Mouse (Mus musculus) testis, adult 2 months (tissue): Measurements from ENCODE around the gene Bin2. TPM values are rescaled to one million over a fixed set of nuclear protein-coding genes. Genes with fewer than 3 reads are reported as not detected.

Experiments used
- H3K27ac ChIP-seq: fragments of 200-500 bp; 2 replicates; pipeline ENCODE4 v1.5.1; 2012; ENCODE audit warnings: low read depth, low read length; ENCODE audit not compliant: control insufficient read depth, insufficient read depth
- H3K27me3 ChIP-seq: fragments of 200-500 bp; 2 replicates; pipeline ENCODE4 v1.6.1; 2012; ENCODE audit warnings: mild to moderate bottlenecking, low read length, moderate library complexity; ENCODE audit not compliant: control insufficient read depth, insufficient read depth
- H3K36me3 ChIP-seq: fragments of 200-500 bp; 2 replicates; pipeline ENCODE4 v1.6.1; 2012; ENCODE audit warnings: mild to moderate bottlenecking, low read length; ENCODE audit not compliant: control insufficient read depth, insufficient read depth
- H3K4me1 ChIP-seq: fragments of 200-500 bp; 2 replicates; pipeline ENCODE4 v1.6.1; 2012; ENCODE audit warnings: low read length; ENCODE audit not compliant: control insufficient read depth, insufficient read depth
- H3K4me3 ChIP-seq: fragments of 200-500 bp; 2 replicates; pipeline ENCODE4 v1.5.1; 2012; ENCODE audit warnings: low read depth, mild to moderate bottlenecking, low read length, moderate library complexity, mixed read lengths; ENCODE audit not compliant: control insufficient read depth
- CTCF ChIP-seq: fragments of 200-500 bp; IDR thresholded peaks from 2 replicates; pipeline ENCODE4 v1.5.1; 2012; ENCODE audit warnings: low read depth, mild to moderate bottlenecking, inconsistent platforms, low read length, moderate library complexity; ENCODE audit not compliant: control insufficient read depth, insufficient read depth, insufficient replicate concordance
- POLR2A ChIP-seq: fragments of 200-500 bp; IDR thresholded peaks from 2 replicates; pipeline ENCODE4 v1.6.1; 2012; ENCODE audit warnings: low read depth, mild to moderate bottlenecking, inconsistent platforms, low read length, moderate library complexity; ENCODE audit not compliant: control insufficient read depth
- polyA plus RNA-seq: library from polyadenylated mRNA; depleted of rRNA; stranded (reverse); fragments of >200 nt; gene quantifications from 2 replicates; pipeline ENCODE4 v1.2.3, GENCODE M21; 2012

The Bin2 gene
- polyA plus RNA-seq, 1 experiment = 19.7 TPM

- Histone ChIP-seq H3K4me3 (no peak overlapping the region), H3K4me1 (peaks cover 10% of the 10 kb centered on the region), H3K27ac (no peak overlapping the region), H3K36me3 (no peaks in the 10 kb centered on the region), H3K27me3 (no peaks in the 10 kb centered on the region)
- TF ChIP-seq CTCF (no peak), POLR2A (no peak)
Measured at GRCm38 (mm10) chr15:100666219-100666696, 3.1 kb downstream of the Bin2 start.

GRCm38 (mm10) chr15:100665411-100666218 is 3.7 kb downstream of the Bin2 start:
- Histone ChIP-seq H3K36me3 (no peaks in the 10 kb centered on the region), H3K27me3 (no peaks in the 10 kb centered on the region), H3K27ac (no peak overlapping the region), H3K4me3 (no peak overlapping the region), H3K4me1 (peaks cover 10% of the 10 kb centered on the region)
- TF ChIP-seq POLR2A (no peak), CTCF (no peak)

- Histone ChIP-seq H3K27ac (no peak overlapping the region), H3K4me3 (no peak overlapping the region), H3K36me3 (no peaks in the 10 kb centered on the region), H3K27me3 (no peaks in the 10 kb centered on the region), H3K4me1 (peaks cover 9% of the 10 kb centered on the region)
- TF ChIP-seq POLR2A = no peak
- no peak for TF ChIP-seq CTCF
Measured at GRCm38 (mm10) chr15:100664813-100665274, 4.5 kb downstream of the Bin2 start.

- Histone ChIP-seq H3K4me1 (no peaks in the 10 kb centered on the region), H3K27me3 (no peaks in the 10 kb centered on the region)
- no peak for TF ChIP-seq CTCF
- no peak for TF ChIP-seq POLR2A
Measured at GRCm38 (mm10) chr15:100660805-100661204, 8.5 kb downstream of the Bin2 start.

GRCm38 (mm10) chr15:100660306-100660705 is 9.0 kb downstream of the Bin2 start:
- no peaks in the 10 kb centered on the region for H3K27me3 ChIP-seq
- H3K36me3 ChIP-seq = no peaks in the 10 kb centered on the region
- TF ChIP-seq CTCF (no peak), POLR2A (no peak)
- no peak overlapping the region for H3K27ac ChIP-seq
- no peak overlapping the region for H3K4me3 ChIP-seq
- H3K4me1 ChIP-seq = no peaks in the 10 kb centered on the region

More at GRCm38 (mm10) chr15:100660805-100661204, 8.5 kb downstream of the Bin2 start:
- H3K4me3 ChIP-seq = no peak overlapping the region
- no peak overlapping the region for H3K27ac ChIP-seq
- H3K36me3 ChIP-seq = no peaks in the 10 kb centered on the region

- no peak for TF ChIP-seq POLR2A
- no peak for TF ChIP-seq CTCF
- Histone ChIP-seq H3K4me1 (no peaks in the 10 kb centered on the region), H3K36me3 (no peaks in the 10 kb centered on the region; the same call in 1 of the 2 replicates), H3K27ac (no peak overlapping the region), H3K4me3 (no peak overlapping the region), H3K27me3 (no peaks in the 10 kb centered on the region)
Measured at GRCm38 (mm10) chr15:100655201-100655600, 14.2 kb downstream of the Bin2 start.

- TF ChIP-seq POLR2A (no peak), CTCF (no peak)
- Histone ChIP-seq H3K36me3 (no peaks in the 10 kb centered on the region; the same call in 1 of the 2 replicates), H3K27ac (no peak overlapping the region)
Measured at GRCm38 (mm10) chr15:100654271-100654670, 15.1 kb downstream of the Bin2 start.

More at GRCm38 (mm10) chr15:100654271-100654670, 15.1 kb downstream of the Bin2 start:
- H3K4me3 ChIP-seq = no peak overlapping the region
- no peaks in the 10 kb centered on the region for H3K4me1 ChIP-seq
- no peaks in the 10 kb centered on the region for H3K27me3 ChIP-seq
